Mouse (Mus musculus) thymus, adult 2 months (tissue): ENCODE results near the gene Ccl28.

Experiments
- CTCF ChIP-seq: fragments of 200-500 bp; IDR thresholded peaks from 2 replicates; pipeline ENCODE4 v1.5.1; 2012; ENCODE audit warnings: mild to moderate bottlenecking, control low read depth, low read length, moderate library complexity, borderline replicate concordance; ENCODE audit not compliant: control insufficient read depth, poor library complexity, insufficient read depth; ENCODE audit errors: extremely low read depth
- POLR2A ChIP-seq: fragments of 200-500 bp; IDR thresholded peaks from 2 replicates; pipeline ENCODE4 v1.6.1; 2012; ENCODE audit warnings: mild to moderate bottlenecking, low read length, control low read depth, moderate library complexity; ENCODE audit not compliant: control insufficient read depth, poor library complexity, insufficient read depth; ENCODE audit errors: extremely low read depth

GRCm38 (mm10) chr13:119695676-119696075 lies 72.1 kb downstream of the Ccl28 start:
- TF ChIP-seq CTCF = no peak
- no peak for TF ChIP-seq POLR2A
